Mouse (Mus musculus) testis, adult 2 months (tissue): ENCODE data around the gene Cacna1c. TPM values are rescaled to one million over a fixed set of nuclear protein-coding genes. Genes with fewer than 3 reads are reported as not detected.

Experiments used
- H3K27ac ChIP-seq: fragments of 200-500 bp; 2 replicates; pipeline ENCODE4 v1.5.1; 2012; ENCODE audit warnings: low read depth, low read length; ENCODE audit not compliant: control insufficient read depth, insufficient read depth
- H3K27me3 ChIP-seq: fragments of 200-500 bp; 2 replicates; pipeline ENCODE4 v1.6.1; 2012; ENCODE audit warnings: mild to moderate bottlenecking, low read length, moderate library complexity; ENCODE audit not compliant: control insufficient read depth, insufficient read depth
- H3K36me3 ChIP-seq: fragments of 200-500 bp; 2 replicates; pipeline ENCODE4 v1.6.1; 2012; ENCODE audit warnings: mild to moderate bottlenecking, low read length; ENCODE audit not compliant: control insufficient read depth, insufficient read depth
- H3K4me1 ChIP-seq: fragments of 200-500 bp; 2 replicates; pipeline ENCODE4 v1.6.1; 2012; ENCODE audit warnings: low read length; ENCODE audit not compliant: control insufficient read depth, insufficient read depth
- H3K4me3 ChIP-seq: fragments of 200-500 bp; 2 replicates; pipeline ENCODE4 v1.5.1; 2012; ENCODE audit warnings: low read depth, mild to moderate bottlenecking, low read length, moderate library complexity, mixed read lengths; ENCODE audit not compliant: control insufficient read depth
- CTCF ChIP-seq: fragments of 200-500 bp; IDR thresholded peaks from 2 replicates; pipeline ENCODE4 v1.5.1; 2012; ENCODE audit warnings: low read depth, mild to moderate bottlenecking, inconsistent platforms, low read length, moderate library complexity; ENCODE audit not compliant: control insufficient read depth, insufficient read depth, insufficient replicate concordance
- POLR2A ChIP-seq: fragments of 200-500 bp; IDR thresholded peaks from 2 replicates; pipeline ENCODE4 v1.6.1; 2012; ENCODE audit warnings: low read depth, mild to moderate bottlenecking, inconsistent platforms, low read length, moderate library complexity; ENCODE audit not compliant: control insufficient read depth
- polyA plus RNA-seq: library from polyadenylated mRNA; depleted of rRNA; stranded (reverse); fragments of >200 nt; gene quantifications from 2 replicates; pipeline ENCODE4 v1.2.3, GENCODE M21; 2012

Cacna1c gene
- polyA plus RNA-seq, 1 experiment = 1.8 TPM

DNA sequence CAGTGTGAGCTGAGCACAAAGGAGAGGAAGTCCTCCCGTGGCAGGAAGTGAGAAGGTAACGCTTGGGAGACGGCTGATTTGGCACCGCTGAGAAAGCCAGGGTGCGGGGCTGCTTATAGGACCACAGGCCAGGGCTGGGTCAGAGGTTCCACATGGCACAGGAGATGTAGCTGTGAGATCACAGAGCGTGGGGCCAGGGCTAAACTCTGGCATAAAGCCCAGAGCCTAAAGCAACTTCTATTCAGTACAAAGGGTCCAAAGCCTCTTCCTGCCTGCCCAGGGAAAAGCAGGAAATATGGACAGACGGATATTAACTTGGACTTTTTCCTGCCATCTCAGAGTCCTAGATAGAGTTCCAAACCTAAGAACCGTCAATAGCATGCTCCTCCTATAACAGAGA lies 107.8 kb downstream of the Cacna1c start:
- TF ChIP-seq POLR2A (no peak), CTCF (no peak)
- no peak overlapping the region for H3K27ac ChIP-seq
- H3K36me3 ChIP-seq = no peaks in the 10 kb centered on the region
- H3K27me3 ChIP-seq = no peaks in the 10 kb centered on the region
- no peaks in the 10 kb centered on the region for H3K4me1 ChIP-seq
- no peak overlapping the region for H3K4me3 ChIP-seq

- TF ChIP-seq POLR2A (no peak), CTCF (no peak)
- Histone ChIP-seq H3K27ac (no peak overlapping the region), H3K4me1 (no peaks in the 10 kb centered on the region), H3K4me3 (no peak overlapping the region), H3K36me3 (no peaks in the 10 kb centered on the region), H3K27me3 (no peaks in the 10 kb centered on the region)
These were observed 108.3 kb downstream of the Cacna1c start for GRCm38 (mm10) chr6:119087919-119088318.

DNA sequence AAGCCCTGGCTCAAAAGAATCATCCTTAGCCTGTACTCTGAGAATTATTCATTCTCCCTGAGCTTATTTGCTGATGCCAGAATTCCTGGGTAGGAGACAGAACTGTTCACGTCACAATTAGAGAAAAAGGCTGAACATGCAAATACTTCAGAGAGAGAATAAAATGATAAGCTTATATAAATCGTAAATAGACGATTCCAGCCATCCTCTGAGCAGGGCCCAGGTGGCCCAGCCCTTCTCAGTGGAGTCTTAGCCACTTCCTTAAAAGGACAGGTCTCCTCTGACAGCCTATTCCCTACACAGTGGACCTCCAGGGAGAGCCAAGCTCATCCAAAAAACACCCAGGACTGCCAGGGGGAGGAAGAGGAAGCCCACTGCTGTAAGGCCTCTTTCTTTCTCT lies 110.4 kb downstream of the Cacna1c start:
- no peaks in the 10 kb centered on the region for H3K36me3 ChIP-seq
- no peak overlapping the region for H3K4me3 ChIP-seq
- H3K27me3 ChIP-seq = no peaks in the 10 kb centered on the region
- no peak overlapping the region for H3K27ac ChIP-seq
- TF ChIP-seq POLR2A (no peak), CTCF (no peak)
- H3K4me1 ChIP-seq = no peaks in the 10 kb centered on the region

DNA sequence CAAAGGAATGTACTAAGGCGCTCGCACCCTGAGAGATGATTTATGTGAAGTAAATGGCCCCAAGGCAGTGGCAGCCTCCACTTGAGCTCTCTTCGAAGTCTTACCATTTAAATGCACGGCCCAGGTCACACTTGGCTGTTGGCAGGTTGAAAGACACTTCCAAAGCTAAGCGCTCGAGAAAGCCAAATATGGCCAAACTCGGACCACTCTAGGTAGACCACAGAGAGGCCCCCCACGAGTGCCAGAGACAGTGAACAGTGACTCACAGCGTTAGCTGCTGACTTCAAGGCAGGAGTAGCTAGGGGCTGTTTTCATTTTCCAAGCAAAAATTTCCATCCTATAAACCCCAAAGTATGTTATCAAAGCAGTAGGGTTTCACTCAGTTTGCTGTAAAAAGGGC lies 111.7 kb downstream of the Cacna1c start:
- no peaks in the 10 kb centered on the region for H3K27me3 ChIP-seq
- H3K27ac ChIP-seq = no peak overlapping the region
- H3K36me3 ChIP-seq = no peaks in the 10 kb centered on the region
- TF ChIP-seq CTCF = no peak
- TF ChIP-seq POLR2A = no peak
- H3K4me3 ChIP-seq = no peak overlapping the region
- no peaks in the 10 kb centered on the region for H3K4me1 ChIP-seq

- no peak for TF ChIP-seq CTCF
- no peak for TF ChIP-seq POLR2A
- Histone ChIP-seq H3K4me3 (no peak overlapping the region), H3K36me3 (no peaks in the 10 kb centered on the region), H3K27me3 (no peaks in the 10 kb centered on the region), H3K4me1 (no peaks in the 10 kb centered on the region), H3K27ac (no peak overlapping the region)
These were observed 112.7 kb downstream of the Cacna1c start for GRCm38 (mm10) chr6:119083559-119083958.

- no peaks in the 10 kb centered on the region for H3K4me1 ChIP-seq
- H3K36me3 ChIP-seq = no peaks in the 10 kb centered on the region
- H3K27ac ChIP-seq = no peak overlapping the region
- TF ChIP-seq POLR2A = no peak
- no peak for TF ChIP-seq CTCF
- H3K4me3 ChIP-seq = no peak overlapping the region
- no peaks in the 10 kb centered on the region for H3K27me3 ChIP-seq
These were observed 113.6 kb downstream of the Cacna1c start for GRCm38 (mm10) chr6:119082662-119083061.

- Histone ChIP-seq H3K4me3 (no peak overlapping the region), H3K36me3 (no peaks in the 10 kb centered on the region), H3K27me3 (no peaks in the 10 kb centered on the region), H3K4me1 (no peaks in the 10 kb centered on the region), H3K27ac (no peak overlapping the region)
- TF ChIP-seq CTCF (no peak), POLR2A (no peak)
These were observed 114.6 kb downstream of the Cacna1c start for GRCm38 (mm10) chr6:119081650-119082049.

DNA sequence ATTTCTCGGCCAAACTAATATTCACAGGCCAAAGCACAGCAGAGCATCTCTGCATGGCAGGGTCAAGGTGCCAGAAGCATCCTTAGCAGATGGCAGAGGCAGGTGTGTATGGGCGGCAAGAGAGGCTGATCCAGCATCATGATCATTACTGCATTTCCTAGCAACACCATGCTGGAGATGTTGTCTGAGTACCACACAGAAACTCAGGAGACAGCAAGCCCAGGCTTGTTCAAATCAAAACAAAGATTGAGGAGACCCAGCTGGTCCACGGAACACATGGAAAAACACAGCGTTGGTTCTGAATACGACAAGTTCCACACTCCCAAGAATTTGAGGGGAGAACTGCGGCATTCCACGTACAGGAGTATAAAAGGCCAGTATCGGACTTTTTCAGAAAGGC lies 116.6 kb downstream of the Cacna1c start:
- Histone ChIP-seq H3K4me3 (no peak overlapping the region), H3K36me3 (no peaks in the 10 kb centered on the region), H3K27me3 (no peaks in the 10 kb centered on the region), H3K27ac (no peak overlapping the region), H3K4me1 (no peaks in the 10 kb centered on the region)
- TF ChIP-seq CTCF = no peak
- no peak for TF ChIP-seq POLR2A
